Comparison of ENCODE assay signal across 42 mouse cellular contexts in genomic region chr13:95450636-95451210, GRCm38 (mm10). TPM values are rescaled to one million over a fixed set of nuclear protein-coding genes. Genes with fewer than 3 reads are reported as not detected.
DNase-seq lines count a peak whose midpoint lies in the region; ATAC-seq and TF ChIP-seq lines count a peak whose summit lies in the region.
"Had no signal": no experiment of that assay in that cellular context is flagged by ENCODE, and none has a peak within 500 bp of the region (broad histone marks: within the 10 kb centered on the region; RNA-seq: fewer than 3 reads in every experiment).

No protein-coding gene starts in this region.

- no peak for ATAC-seq in Patski
- ATAC-seq in lung, postnatal 0 days: no peak
- ATAC-seq: forebrain, postnatal 0 days; hindbrain, embryonic 16.5 days; midbrain, embryonic 16.5 days had no signal

- no peak for TF ChIP-seq CTCF in Patski (IDR thresholded peaks at IDR 0.05)
- TF ChIP-seq CTCF in lung, postnatal 0 days (IDR thresholded peaks at IDR 0.05): no peak

- H3K27ac ChIP-seq in lung, postnatal 0 days (ENCODE audit: low read length): no peak overlapping the region
- H3K27ac ChIP-seq: embryonic facial prominence, embryonic 12.5 days; forebrain, embryonic 10.5 days; heart, adult 2 months; limb, embryonic 13.5 days; lung, embryonic 15.5 days; neural tube, embryonic 12.5 days; stomach, postnatal 0 days had no signal

- H3K9ac ChIP-seq in lung, postnatal 0 days (replicated peaks; ENCODE audit: low read depth): no peak overlapping the region
- H3K9ac ChIP-seq: embryonic facial prominence, embryonic 12.5 days; forebrain, postnatal 0 days; limb, embryonic 13.5 days; lung, embryonic 15.5 days; neural tube, embryonic 12.5 days had no signal

- POLR2A ChIA-PET in Patski (lab: Charles Lee): no interaction called here

- CTCF ChIA-PET in Patski (lab: Charles Lee): interaction anchor here (2.7 kb wide), 1 partner anchor 30 kb away, joined by 7 read pairs; no protein-coding TSS in a partner anchor

- no peaks in the 10 kb centered on the region for H3K27me3 ChIP-seq in Patski
- no peaks in the 10 kb centered on the region for H3K27me3 ChIP-seq in lung, postnatal 0 days (replicated peaks; ENCODE audit: insufficient read depth, low read length)
- H3K27me3 ChIP-seq: CH12.LX; neural tube, embryonic 12.5 days had no signal

- WGBS in lung, postnatal 0 days: 89% methylated on average over 9 of the region's 9 CpGs

- no peaks in the 10 kb centered on the region for H3K36me3 ChIP-seq in lung, postnatal 0 days (ENCODE audit: insufficient read depth, low read length)
- H3K36me3 ChIP-seq: embryonic facial prominence, embryonic 12.5 days; forebrain, embryonic 10.5 days; limb, embryonic 13.5 days; lung, embryonic 15.5 days; neural tube, embryonic 12.5 days had no signal

- peak; percentile 54 for DNase-seq in heart, adult 11 months
- no peak for DNase-seq in heart, adult 9 months (ENCODE audit: low spot score in 2 of 2)
- DNase-seq in Patski (ENCODE audit: low read depth, low spot score): peak; percentile 24
- DNase-seq in adrenal gland, postnatal 36 days: peak; percentile 49 to 52
- no peak for DNase-seq in lung, postnatal 0 days (ENCODE audit: low spot score)
- DNase-seq in kidney, postnatal 10 days: no peak
- DNase-seq: cerebellum, adult 9-11 months; forebrain, postnatal 0 days; gastrocnemius, postnatal 25 days; heart, adult 2 months; kidney, adult 2 months; kidney, postnatal 4 days; lung, postnatal 36 days; right cerebral cortex, adult 18-20 months; thymus, adult 18-20 months; thymus, postnatal 36 days had no signal

- H3K4me1 ChIP-seq in lung, postnatal 0 days (ENCODE audit: insufficient read depth, low read depth, low read length): no peaks in the 10 kb centered on the region
- H3K4me1 ChIP-seq: embryonic facial prominence, embryonic 12.5 days; forebrain, embryonic 10.5 days; limb, embryonic 13.5 days; lung, embryonic 15.5 days; neural tube, embryonic 12.5 days had no signal

- in situ Hi-C loops in Patski (cut with MboI; ENCODE audit: low pct_unique_long_range_greater_than_20kb): no loop called here

- H3K4me2 ChIP-seq in lung, postnatal 0 days (replicated peaks; ENCODE audit: low read depth, low read length): no peak overlapping the region
- H3K4me2 ChIP-seq: embryonic facial prominence, embryonic 12.5 days; limb, embryonic 13.5 days; liver, embryonic 11.5 days; lung, embryonic 15.5 days; midbrain, embryonic 11.5 days; neural tube, embryonic 12.5 days had no signal

- no peak overlapping the region for H3K4me3 ChIP-seq in lung, postnatal 0 days (ENCODE audit: low read depth, low read length)
- H3K4me3 ChIP-seq: embryonic facial prominence, embryonic 12.5 days; forebrain, embryonic 10.5 days; heart, adult 2 months; limb, embryonic 13.5 days; lung, embryonic 15.5 days; neural tube, embryonic 12.5 days had no signal

- no peak for TF ChIP-seq EP300 in lung, postnatal 0 days (IDR thresholded peaks at IDR 0.05)

- no peaks in the 10 kb centered on the region for H3K9me3 ChIP-seq in lung, postnatal 0 days (ENCODE audit: low read length)
- H3K9me3 ChIP-seq: embryonic facial prominence, embryonic 12.5 days; forebrain, embryonic 10.5 days; limb, embryonic 13.5 days; lung, embryonic 15.5 days; neural tube, embryonic 12.5 days had no signal

RNA-seq across cellular contexts. Expression of gene Crhbp, which starts 6.0 kb away (rescaled TPM):
- not detected for polyA plus RNA-seq in Patski (2021)
- total RNA-seq in adrenal gland, postnatal 36 days (2021): under 1 TPM in 1 of 2 experiments, not detected in 1; 0.40 TPM
- polyA plus RNA-seq in lung, postnatal 0 days (2015; fragmentation: Nextera tagmentation; extraction: Ambion mirVana): not detected in 2 replicates
- total RNA-seq: CH12.LX; gastrocnemius, postnatal 25 days; heart, adult 2 months; heart, postnatal 25 days; megakaryocyte, adult 5-6 weeks had no signal
- polyA plus RNA-seq: heart, adult 2 months; heart, embryonic 14.5 days; spleen, adult 2 months had no signal

RNA-seq across cellular contexts. Expression of gene S100z, which starts 27.8 kb away (rescaled TPM):
- not detected for polyA plus RNA-seq in Patski (2021)
- not detected for total RNA-seq in adrenal gland, postnatal 36 days (2021)
- polyA plus RNA-seq in lung, postnatal 0 days (2015; fragmentation: Nextera tagmentation; extraction: Ambion mirVana): not detected in 2 replicates
- total RNA-seq: adrenal gland, adult 18-20 months; CH12.LX; ES-E14; forebrain, postnatal 0 days; heart, adult 2 months; heart, postnatal 25 days; layer of hippocampus, adult 8-10 months; layer of hippocampus, postnatal 25 days; left cerebral cortex, adult 8-10 months; left cerebral cortex, postnatal 36 days; megakaryocyte, adult 5-6 weeks had no signal
- polyA plus RNA-seq: C2C12; forebrain, embryonic 10.5 days; forebrain, postnatal 0 days; heart, adult 2 months; heart, embryonic 14.5 days; hindbrain, embryonic 11.5 days; hindbrain, embryonic 16.5 days; intestine, embryonic 14.5 days; kidney, embryonic 16.5 days; limb, embryonic 13.5 days; liver, embryonic 11.5 days; liver, embryonic 16.5 days; lung, embryonic 15.5 days; midbrain, embryonic 11.5 days; midbrain, embryonic 16.5 days; neural tube, embryonic 12.5 days; spleen, adult 2 months had no signal

Comparison
In these comparisons a context has a peak if more than half of its experiments do, and no peak if none do; other contexts are left out.
1. DNase-seq: peak in heart, adult 11 months (single experiment), Patski (single experiment) and adrenal gland, postnatal 36 days (2 of 2); none in heart, adult 9 months (0 of 2), lung, postnatal 0 days (single experiment) and kidney, postnatal 10 days (single experiment).